Mouse (Mus musculus): Measurements from ENCODE around the gene Pter.
A peak's percentile ranks its signal among the peaks of the same experiment; 100 is the strongest.

Gene Pter

DNA sequence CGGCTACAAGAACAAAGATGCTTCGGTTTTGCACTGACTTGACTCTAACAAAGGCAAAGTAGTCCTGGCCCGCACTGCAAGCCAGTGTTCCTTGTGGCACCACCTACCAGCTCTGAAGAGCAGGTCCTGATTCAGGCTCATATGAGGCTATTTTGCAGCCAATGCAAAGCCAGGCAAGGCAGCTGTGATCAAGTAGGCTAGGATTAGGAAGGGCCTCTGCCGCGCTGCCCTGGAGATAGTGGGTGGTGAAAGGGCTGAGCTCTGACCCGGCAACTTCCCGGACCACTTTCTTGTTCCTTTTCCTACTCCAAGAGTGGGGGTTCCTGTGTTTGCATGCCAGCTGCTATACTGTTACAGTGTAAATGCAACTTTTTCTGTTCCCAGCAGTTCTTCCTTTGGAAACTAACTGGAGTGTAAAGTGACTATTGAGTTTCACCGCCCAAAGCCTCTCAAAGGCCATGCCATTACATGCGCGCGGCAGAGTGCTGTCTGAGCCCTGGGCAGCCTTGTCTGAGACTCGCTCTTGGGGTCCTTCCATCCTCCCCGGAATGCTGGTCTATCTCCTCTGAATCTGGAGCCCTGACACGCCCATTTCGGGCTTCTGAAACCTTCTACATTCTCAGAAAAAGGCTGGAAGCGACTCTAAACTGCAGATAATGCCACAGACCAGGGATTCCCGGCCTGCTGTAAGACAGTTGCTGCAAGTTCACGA, 85.6 kb downstream of the Pter start:
- DNase-seq (ENCODE audit: low read depth, low spot score), result no peak

- DNase-seq (ENCODE audit: low read depth, low spot score), result no peak
These were observed 86.2 kb downstream of the Pter start for GRCm38 (mm10) chr2:13010030-13010459.

GRCm38 (mm10) chr2:13010460-13011341, 86.9 kb downstream of the Pter start:
- peak; percentile 45 for DNase-seq (ENCODE audit: low read depth, low spot score)

DNA sequence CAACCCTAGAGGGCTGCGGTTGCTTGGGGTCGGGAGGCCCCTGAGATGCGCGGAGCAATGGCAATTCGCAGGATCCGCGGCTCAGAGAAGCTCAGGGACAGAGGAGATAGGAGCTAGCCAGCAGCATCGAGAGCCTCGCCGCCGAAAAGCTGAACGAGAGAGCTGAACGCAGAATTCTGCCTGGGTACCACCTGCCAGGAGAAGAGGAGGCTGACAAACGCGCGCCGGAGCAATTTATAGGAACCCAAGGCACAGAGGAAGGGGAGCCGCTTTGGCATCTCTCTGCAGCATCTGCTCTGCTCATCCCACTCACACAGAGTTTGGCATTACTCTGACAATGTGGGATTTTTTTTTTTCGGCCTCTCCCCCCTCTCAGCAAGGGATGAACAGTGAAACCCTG, 87.6 kb downstream of the Pter start, which contains the start of gene C1ql3:
Gene C1ql3, minus strand, starts transcription at position 335 of the 400 bp plus-strand sequence.
- DNase-seq (ENCODE audit: low read depth, low spot score), result peak; percentile 45

DNA sequence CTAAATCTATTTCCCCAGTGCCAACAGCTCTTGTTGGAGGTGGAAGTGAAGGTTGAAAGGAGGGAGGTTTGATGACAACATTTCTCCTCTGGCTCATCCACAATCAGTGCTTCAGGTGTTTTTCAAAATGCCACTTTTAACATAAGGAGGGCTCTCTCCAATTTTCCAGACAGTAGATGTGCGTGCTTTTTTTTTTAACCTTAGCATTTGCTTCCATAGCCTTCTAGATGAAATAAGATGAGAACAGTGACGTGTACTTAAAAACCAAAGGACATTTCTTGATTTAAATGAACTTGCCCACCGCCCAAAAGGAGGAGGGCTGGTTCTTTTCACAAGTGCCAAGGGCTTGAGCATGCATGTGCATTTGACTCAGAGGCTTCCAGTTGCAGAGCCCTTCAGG, 88.1 kb downstream of the Pter start:
- no peak for DNase-seq (ENCODE audit: low read depth, low spot score)

DNA sequence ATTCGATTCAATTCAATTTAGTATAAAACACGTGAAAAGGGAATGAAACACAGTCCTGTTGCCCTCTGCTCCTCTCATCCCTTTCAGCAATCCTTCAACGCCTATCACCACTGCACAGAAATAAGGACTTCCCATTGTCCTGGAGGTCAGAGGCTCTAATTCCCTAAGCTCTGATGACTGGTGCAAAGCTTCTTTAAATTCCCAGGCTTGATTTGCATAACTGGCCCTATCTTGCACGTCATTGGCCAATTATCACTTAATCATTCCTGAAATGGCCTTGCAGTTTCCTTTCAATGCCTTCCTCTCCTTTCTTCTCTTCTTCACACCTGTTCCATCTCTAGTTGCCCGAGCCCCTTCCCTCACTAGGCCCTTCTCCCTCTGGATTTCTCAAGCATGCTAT, 94.5 kb downstream of the Pter start:
- DNase-seq (ENCODE audit: low read depth, low spot score), result no peak

GRCm38 (mm10) chr2:13018861-13019260, 95.0 kb downstream of the Pter start:
- DNase-seq (ENCODE audit: low read depth, low spot score), result no peak

- DNase-seq (ENCODE audit: low read depth, low spot score), result no peak
These were observed 114.9 kb downstream of the Pter start for GRCm38 (mm10) chr2:13038772-13039171.

- DNase-seq (ENCODE audit: low read depth, low spot score), result no peak
These were observed 115.9 kb downstream of the Pter start for GRCm38 (mm10) chr2:13039785-13040184.

DNA sequence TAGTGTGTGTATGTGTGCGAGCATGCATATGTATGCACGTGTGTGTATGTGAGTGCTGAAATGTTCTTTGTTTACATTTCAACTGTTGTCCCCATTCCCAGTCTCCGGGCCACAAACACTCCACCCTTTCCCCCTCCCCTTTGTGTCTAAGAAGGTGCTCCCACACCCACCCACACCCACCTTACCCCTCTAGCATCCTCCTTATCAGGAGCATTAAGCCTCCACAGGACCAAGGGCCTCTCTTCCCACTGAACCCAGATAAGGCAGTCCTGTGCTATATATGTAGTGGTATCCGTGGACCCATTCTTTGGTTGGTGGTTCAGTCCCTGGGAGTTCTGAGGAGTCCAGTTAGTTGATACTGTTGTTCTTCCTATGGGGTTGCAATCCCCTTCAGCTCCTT, 120.7 kb downstream of the Pter start:
- no peak for DNase-seq (ENCODE audit: low read depth, low spot score)

DNA sequence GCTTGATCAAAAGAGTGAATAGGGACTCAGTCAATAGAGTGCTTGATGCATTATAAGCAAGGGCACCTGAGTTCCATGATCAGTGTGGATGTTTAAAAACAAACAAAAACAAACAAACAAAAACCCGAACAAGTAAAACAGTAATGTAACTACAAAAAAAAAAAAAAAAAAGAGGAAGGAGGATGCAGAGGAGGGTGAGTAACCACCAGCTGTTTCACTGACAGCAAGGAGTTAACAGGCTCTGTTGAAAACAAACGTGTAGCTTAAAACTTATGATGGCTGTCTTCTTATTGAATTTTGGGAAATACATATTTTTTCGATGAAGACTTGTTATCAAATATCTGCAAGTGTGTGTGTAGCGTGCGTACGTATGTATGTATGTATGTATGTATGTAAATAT, 124.8 kb downstream of the Pter start:
- DNase-seq (ENCODE audit: low read depth, low spot score), result no peak

All from mesoderm, embryonic 11.5 days (tissue).